ENCODE assay signal across 27 mouse cellular contexts in genomic region chr5:24021683-24022082, GRCm38 (mm10). TPM values are rescaled to one million over a fixed set of nuclear protein-coding genes. Genes with fewer than 3 reads are reported as not detected.
DNase-seq lines count a peak whose midpoint lies in the region; ATAC-seq and TF ChIP-seq lines count a peak whose summit lies in the region.
"Had no signal": no experiment of that assay in that cellular context is flagged by ENCODE, and none has a peak within 500 bp of the region (broad histone marks: within the 10 kb centered on the region; RNA-seq: fewer than 3 reads in every experiment).

No protein-coding gene starts in this region.

- H3K4me3 ChIP-seq in hindbrain, embryonic 13.5 days: no peak overlapping the region
- H3K4me3 ChIP-seq in hindbrain, embryonic 10.5 days: no peak overlapping the region
- H3K4me3 ChIP-seq in olfactory bulb, adult 2 months (ENCODE audit: insufficient read depth, low read depth, low read length): no peak overlapping the region
- H3K4me3 ChIP-seq in forebrain, embryonic 10.5 days: no peak overlapping the region
- H3K4me3 ChIP-seq: embryonic facial prominence, embryonic 13.5 days; gastrocnemius, adult 2 months; heart, embryonic 15.5 days; intestine, embryonic 15.5 days; limb, embryonic 12.5 days; liver, embryonic 13.5 days had no signal

- H3K9ac ChIP-seq in hindbrain, embryonic 13.5 days: no peak overlapping the region
- H3K9ac ChIP-seq: embryonic facial prominence, embryonic 13.5 days; heart, embryonic 15.5 days; intestine, embryonic 15.5 days; limb, embryonic 12.5 days; liver, embryonic 13.5 days had no signal

- TF ChIP-seq CTCF in olfactory bulb, adult 2 months (IDR thresholded peaks at IDR 0.05; ENCODE audit: insufficient read depth, low read depth, low read length): no peak

- peak overlapping the region; percentile 91; the same call in 1 of the 2 replicates for H3K27ac ChIP-seq in hindbrain, embryonic 13.5 days
- no peak overlapping the region for H3K27ac ChIP-seq in hindbrain, embryonic 10.5 days
- H3K27ac ChIP-seq in olfactory bulb, adult 2 months (ENCODE audit: insufficient read depth, low read depth, low read length): 0 out of 2 replicates have a peak overlapping the region, but pooled peaks have one; percentile 62
- H3K27ac ChIP-seq in forebrain, embryonic 10.5 days: no peak overlapping the region
- H3K27ac ChIP-seq: embryonic facial prominence, embryonic 13.5 days; gastrocnemius, adult 2 months; heart, embryonic 15.5 days; intestine, embryonic 15.5 days; limb, embryonic 12.5 days; liver, embryonic 13.5 days; stomach, postnatal 0 days had no signal

- no peak for TF ChIP-seq POLR2A in olfactory bulb, adult 2 months (IDR thresholded peaks at IDR 0.05; ENCODE audit: insufficient read depth, low read depth, low read length)

- H3K9me3 ChIP-seq in hindbrain, embryonic 13.5 days: no peaks in the 10 kb centered on the region
- H3K9me3 ChIP-seq in hindbrain, embryonic 10.5 days: peaks cover 5% of the 10 kb centered on the region; the same call in 1 of the 2 replicates
- H3K9me3 ChIP-seq in forebrain, embryonic 10.5 days: peaks cover 4% of the 10 kb centered on the region; the same call in 1 of the 2 replicates
- H3K9me3 ChIP-seq: embryonic facial prominence, embryonic 13.5 days; heart, embryonic 15.5 days; intestine, embryonic 15.5 days; limb, embryonic 12.5 days; liver, embryonic 13.5 days had no signal

- peaks cover 41% of the 10 kb centered on the region for H3K4me1 ChIP-seq in hindbrain, embryonic 13.5 days (replicated peaks)
- H3K4me1 ChIP-seq in hindbrain, embryonic 10.5 days (replicated peaks): peaks cover 24% of the 10 kb centered on the region
- H3K4me1 ChIP-seq in olfactory bulb, adult 2 months (ENCODE audit: control insufficient read depth, insufficient read depth, low read length): peaks cover 13% of the 10 kb centered on the region
- H3K4me1 ChIP-seq in forebrain, embryonic 10.5 days: peaks cover 36% of the 10 kb centered on the region
- H3K4me1 ChIP-seq: intestine, embryonic 15.5 days had no signal

- H3K4me2 ChIP-seq in hindbrain, embryonic 13.5 days: no peak overlapping the region
- H3K4me2 ChIP-seq: embryonic facial prominence, embryonic 13.5 days; heart, embryonic 15.5 days; intestine, embryonic 15.5 days; limb, embryonic 12.5 days; liver, embryonic 13.5 days had no signal

- H3K36me3 ChIP-seq in hindbrain, embryonic 13.5 days: no peaks in the 10 kb centered on the region
- peaks cover 6% of the 10 kb centered on the region; the same call in 1 of the 2 replicates for H3K36me3 ChIP-seq in hindbrain, embryonic 10.5 days
- peaks cover 10% of the 10 kb centered on the region for H3K36me3 ChIP-seq in forebrain, embryonic 10.5 days (replicated peaks)
- H3K36me3 ChIP-seq: intestine, embryonic 15.5 days; limb, embryonic 12.5 days had no signal

- DNase-seq in hindbrain, embryonic 10.5 days (ENCODE audit: low spot score): no peak
- DNase-seq in 3T3-L1 (ENCODE audit: low read depth, low spot score): peak; percentile 74
- peak; percentile 62 for DNase-seq in adipocyte (ENCODE audit: low spot score)
- DNase-seq in layer of hippocampus, postnatal 14 days (ENCODE audit: low spot score in 2 of 2): no peak
- DNase-seq in forebrain, embryonic 10.5 days (ENCODE audit: extremely low spot score, low spot score): no peak
- DNase-seq: B cell, adult 2 months; cerebellum, adult 8-10 months; cerebellum, postnatal 36 days; embryo, embryonic 11 days; gastrocnemius, adult 2 months; heart, postnatal 36 days; kidney, adult 8-10 months; kidney, postnatal 10 days; layer of hippocampus, postnatal 36 days; liver, embryonic 13.5 days; lung, adult 2 months; thymus, adult 2 months had no signal

- no peaks in the 10 kb centered on the region for H3K27me3 ChIP-seq in hindbrain, embryonic 13.5 days
- H3K27me3 ChIP-seq in hindbrain, embryonic 10.5 days (ENCODE audit: insufficient read depth, poor library complexity, severe bottlenecking): no peaks in the 10 kb centered on the region
- H3K27me3 ChIP-seq in forebrain, embryonic 10.5 days (ENCODE audit: poor library complexity, severe bottlenecking): no peaks in the 10 kb centered on the region
- H3K27me3 ChIP-seq: embryonic facial prominence, embryonic 13.5 days; heart, embryonic 15.5 days; intestine, embryonic 15.5 days; limb, embryonic 12.5 days; liver, embryonic 13.5 days had no signal

- no peak for ATAC-seq in hindbrain, embryonic 13.5 days (ENCODE audit: low FRiP score)
- ATAC-seq: forebrain, embryonic 16.5 days; hindbrain, embryonic 16.5 days; intestine, embryonic 15.5 days; midbrain, embryonic 16.5 days had no signal

- WGBS in hindbrain, embryonic 13.5 days: 79% methylated on average over 5 of the region's 5 CpGs
- 76% methylated on average over 5 of the region's 5 CpGs for WGBS in hindbrain, embryonic 10.5 days
- WGBS in olfactory bulb, adult 2 months: 37% methylated on average over 5 of the region's 5 CpGs
- WGBS in forebrain, embryonic 10.5 days: 54% methylated on average over 5 of the region's 5 CpGs

RNA-seq across cellular contexts. Expression of gene Fam126a, which starts 8.8 kb away (rescaled TPM):
- 33.9 and 36.4 TPM in 2 replicates for polyA plus RNA-seq in hindbrain, embryonic 13.5 days (2015; fragmentation: Nextera tagmentation; extraction: Ambion mirVana)
- 27.8 and 28.5 TPM in 2 replicates for polyA plus RNA-seq in hindbrain, embryonic 10.5 days (2016; fragmentation: Nextera tagmentation; extraction: Ambion mirVana)
- polyA plus RNA-seq in olfactory bulb, adult 2 months (2012; ENCODE audit: insufficient read depth, insufficient read length, low replicate concordance, missing spikeins): not detected in 2 replicates
- total RNA-seq in layer of hippocampus, postnatal 14 days (2021): 10 to 100 TPM; 26.7 to 30.2 TPM
- 28.1 and 29.0 TPM in 2 replicates for polyA plus RNA-seq in forebrain, embryonic 10.5 days (2016; fragmentation: Nextera tagmentation; extraction: Ambion mirVana)

Comparison
In these comparisons a context has a peak if more than half of its experiments do, and no peak if none do; other contexts are left out.
1. H3K27ac ChIP-seq: peak in hindbrain, embryonic 13.5 days (single experiment) and olfactory bulb, adult 2 months (single experiment); none in hindbrain, embryonic 10.5 days (single experiment) and forebrain, embryonic 10.5 days (single experiment).
2. DNase-seq: peak in 3T3-L1 (single experiment) and adipocyte (single experiment); none in hindbrain, embryonic 10.5 days (single experiment), layer of hippocampus, postnatal 14 days (0 of 2) and forebrain, embryonic 10.5 days (single experiment).